Mouse (Mus musculus): Measurements from ENCODE around the gene Mta1. TPM values are rescaled to one million over a fixed set of nuclear protein-coding genes. Genes with fewer than 3 reads are reported as not detected.
A peak's percentile ranks its signal among the peaks of the same experiment; 100 is the strongest.

The Mta1 gene
- polyA plus RNA-seq, 1 experiment from 2014 or later = 3.4 TPM

DNA sequence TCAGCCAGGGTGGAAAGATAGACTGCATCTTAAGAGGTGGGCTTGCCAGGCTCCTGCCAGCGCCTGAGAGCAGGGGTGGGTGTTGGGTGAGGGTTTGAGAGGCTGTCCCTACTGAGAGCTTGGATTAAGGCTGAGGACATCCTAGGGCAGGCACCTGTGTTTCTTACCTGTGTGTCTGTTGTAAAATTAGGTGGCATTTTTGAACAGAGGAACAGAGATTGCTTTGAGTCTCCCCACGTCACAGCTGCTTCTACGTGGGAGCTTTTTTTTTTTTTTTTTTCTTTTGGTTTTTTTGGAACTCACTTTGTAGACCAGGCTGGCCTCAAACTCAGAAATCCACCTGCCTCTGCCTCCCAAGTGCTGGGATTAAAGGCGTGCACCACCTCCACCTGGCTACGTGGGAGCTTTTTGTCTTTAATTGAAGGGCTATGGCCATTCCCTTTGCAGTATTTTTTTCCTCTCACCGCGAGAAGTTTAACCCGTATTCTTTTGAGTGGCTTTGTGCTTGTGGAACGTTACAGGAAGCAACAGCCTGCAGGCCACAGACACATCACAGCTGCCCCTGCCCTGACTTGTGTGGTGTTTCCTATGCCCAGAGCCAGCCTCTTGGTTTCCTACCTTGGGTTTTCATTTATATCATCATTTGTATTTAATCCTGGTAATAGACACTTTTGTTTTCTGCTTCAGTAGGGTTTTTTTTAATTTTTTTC, 3.3 kb downstream of the Mta1 start:
- 64% methylated on average over 9 of the region's 9 CpGs for WGBS (ENCODE audit: insufficient replicate concordance)
- Histone ChIP-seq H3K4me2 (ENCODE audit: low read depth, low read length) (no peak overlapping the region), H3K36me3 (ENCODE audit: control insufficient read depth, insufficient read depth) (no peaks in the 10 kb centered on the region), H3K9me3 (replicated peaks; ENCODE audit: control insufficient read depth, low read length) (no peaks in the 10 kb centered on the region), H3K4me1 (ENCODE audit: control insufficient read depth, low read depth, low read length) (peaks cover 61% of the 10 kb centered on the region), H3K27me3 (ENCODE audit: control insufficient read depth, insufficient read depth, low read depth, low read length) (no peaks in the 10 kb centered on the region), H3K9ac (ENCODE audit: low read depth, low read length) (no peak overlapping the region), H3K27ac (ENCODE audit: low read length) (peak overlapping the region; percentile 15; the same call in 1 of the 2 replicates), H3K4me3 (ENCODE audit: low read depth, low read length) (no peak overlapping the region)
- ATAC-seq (ENCODE audit: low read depth) = no peak

GRCm38 (mm10) chr12:113102461-113102860, 4.4 kb downstream of the Mta1 start:
- H3K4me2 ChIP-seq (ENCODE audit: low read depth, low read length) = no peak overlapping the region
- H3K4me1 ChIP-seq (ENCODE audit: control insufficient read depth, low read depth, low read length) = peaks cover 71% of the 10 kb centered on the region
- 0 out of 2 replicates have a peak, but pooled peaks have one; percentile 10 for ATAC-seq (ENCODE audit: low read depth)
- H3K4me3 ChIP-seq (ENCODE audit: low read depth, low read length) = no peak overlapping the region
- no peak overlapping the region for H3K9ac ChIP-seq (ENCODE audit: low read depth, low read length)
- H3K27ac ChIP-seq (ENCODE audit: low read length) = peak overlapping the region; percentile 46
- H3K27me3 ChIP-seq (ENCODE audit: control insufficient read depth, insufficient read depth, low read depth, low read length) = no peaks in the 10 kb centered on the region
- no peaks in the 10 kb centered on the region for H3K9me3 ChIP-seq (replicated peaks; ENCODE audit: control insufficient read depth, low read length)
- no peaks in the 10 kb centered on the region for H3K36me3 ChIP-seq (ENCODE audit: control insufficient read depth, insufficient read depth)
- WGBS (ENCODE audit: insufficient replicate concordance) = 53% methylated on average over 6 of the region's 6 CpGs

GRCm38 (mm10) chr12:113103846-113104451, 5.9 kb downstream of the Mta1 start:
- Histone ChIP-seq H3K4me1 (ENCODE audit: control insufficient read depth, low read depth, low read length) (peaks cover 78% of the 10 kb centered on the region), H3K9me3 (replicated peaks; ENCODE audit: control insufficient read depth, low read length) (no peaks in the 10 kb centered on the region), H3K27ac (ENCODE audit: low read length) (no peak overlapping the region; the same call in 1 of the 2 replicates), H3K27me3 (ENCODE audit: control insufficient read depth, insufficient read depth, low read depth, low read length) (no peaks in the 10 kb centered on the region), H3K36me3 (ENCODE audit: control insufficient read depth, insufficient read depth) (no peaks in the 10 kb centered on the region), H3K4me3 (ENCODE audit: low read depth, low read length) (no peak overlapping the region), H3K9ac (ENCODE audit: low read depth, low read length) (no peak overlapping the region), H3K4me2 (ENCODE audit: low read depth, low read length) (no peak overlapping the region)
- WGBS (ENCODE audit: insufficient replicate concordance) = 61% methylated on average over 8 of the region's 8 CpGs
- ATAC-seq (ENCODE audit: low read depth) = no peak

DNA sequence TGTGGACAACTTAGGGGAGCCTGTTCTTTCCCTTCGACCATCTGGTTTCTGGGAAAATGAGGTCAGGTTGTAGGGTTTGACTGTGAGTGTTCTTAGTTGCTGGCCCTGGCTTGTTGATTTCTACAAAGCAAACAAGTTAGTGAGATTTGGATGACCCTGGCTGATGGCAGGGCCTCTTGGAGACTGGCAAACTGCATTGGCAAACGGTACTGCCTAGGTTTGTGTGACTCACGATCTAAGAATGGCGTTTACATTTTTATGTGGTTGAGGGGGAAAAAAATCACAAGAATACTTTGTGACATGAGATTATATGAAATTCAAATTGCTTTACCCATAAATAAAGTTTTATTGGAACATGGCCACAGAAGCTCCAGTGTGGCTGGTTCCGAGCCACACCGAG, 8.3 kb downstream of the Mta1 start:
- Histone ChIP-seq H3K4me2 (ENCODE audit: low read depth, low read length) (no peak overlapping the region), H3K27ac (ENCODE audit: low read length) (peak overlapping the region; percentile 91), H3K9me3 (replicated peaks; ENCODE audit: control insufficient read depth, low read length) (no peaks in the 10 kb centered on the region), H3K27me3 (ENCODE audit: control insufficient read depth, insufficient read depth, low read depth, low read length) (no peaks in the 10 kb centered on the region), H3K4me3 (ENCODE audit: low read depth, low read length) (no peak overlapping the region), H3K4me1 (ENCODE audit: control insufficient read depth, low read depth, low read length) (peaks cover 71% of the 10 kb centered on the region), H3K36me3 (ENCODE audit: control insufficient read depth, insufficient read depth) (no peaks in the 10 kb centered on the region), H3K9ac (ENCODE audit: low read depth, low read length) (peak overlapping the region; percentile 2; the same call in 1 of the 2 replicates)
- WGBS (ENCODE audit: insufficient replicate concordance) = 80% methylated on average over 6 of the region's 6 CpGs
- no peak for ATAC-seq (ENCODE audit: low read depth)

GRCm38 (mm10) chr12:113107431-113108124, 9.5 kb downstream of the Mta1 start:
- Histone ChIP-seq H3K9me3 (replicated peaks; ENCODE audit: control insufficient read depth, low read length) (no peaks in the 10 kb centered on the region), H3K4me2 (ENCODE audit: low read depth, low read length) (peak overlapping the region; percentile 57), H3K36me3 (ENCODE audit: control insufficient read depth, insufficient read depth) (no peaks in the 10 kb centered on the region), H3K27ac (ENCODE audit: low read length) (peak overlapping the region; percentile 91), H3K27me3 (ENCODE audit: control insufficient read depth, insufficient read depth, low read depth, low read length) (no peaks in the 10 kb centered on the region), H3K4me1 (ENCODE audit: control insufficient read depth, low read depth, low read length) (peaks cover 66% of the 10 kb centered on the region), H3K9ac (ENCODE audit: low read depth, low read length) (peak overlapping the region; percentile 2), H3K4me3 (ENCODE audit: low read depth, low read length) (0 out of 2 replicates have a peak overlapping the region, but pooled peaks have one; percentile 8)
- peak; percentile 93 for ATAC-seq (ENCODE audit: low read depth)
- 20% methylated on average over 4 of the region's 4 CpGs for WGBS (ENCODE audit: insufficient replicate concordance)

- Histone ChIP-seq H3K4me1 (ENCODE audit: control insufficient read depth, low read depth, low read length) (peaks cover 56% of the 10 kb centered on the region), H3K9me3 (replicated peaks; ENCODE audit: control insufficient read depth, low read length) (no peaks in the 10 kb centered on the region), H3K4me2 (ENCODE audit: low read depth, low read length) (no peak overlapping the region), H3K27me3 (ENCODE audit: control insufficient read depth, insufficient read depth, low read depth, low read length) (no peaks in the 10 kb centered on the region), H3K4me3 (ENCODE audit: low read depth, low read length) (no peak overlapping the region), H3K9ac (ENCODE audit: low read depth, low read length) (no peak overlapping the region; the same call in none of the 2 replicates), H3K36me3 (ENCODE audit: control insufficient read depth, insufficient read depth) (no peaks in the 10 kb centered on the region), H3K27ac (ENCODE audit: low read length) (peak overlapping the region; percentile 91)
- ATAC-seq (ENCODE audit: low read depth) = no peak
- WGBS (ENCODE audit: insufficient replicate concordance) = 82% methylated on average over 17 of the region's 17 CpGs
Measured at GRCm38 (mm10) chr12:113108528-113109283, 10.6 kb downstream of the Mta1 start.

DNA sequence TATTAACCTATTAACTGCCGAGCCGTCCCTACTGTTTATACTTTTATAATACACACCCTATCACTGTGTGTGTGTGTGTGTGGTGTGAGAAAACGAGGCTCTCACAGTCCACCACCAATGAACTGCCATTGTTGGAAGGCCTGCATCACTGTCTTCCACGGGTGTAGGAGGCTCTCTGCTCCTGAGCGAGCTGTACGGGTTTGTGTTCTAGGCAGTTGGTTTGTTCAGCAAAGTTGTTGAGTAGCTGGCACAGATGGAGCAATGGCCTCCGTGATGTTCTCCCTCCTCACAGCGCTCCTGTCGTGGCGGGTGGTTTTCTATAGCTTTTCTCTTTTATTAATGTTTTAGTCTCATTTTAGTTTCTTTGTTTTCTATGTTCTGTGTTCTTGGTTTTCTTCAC, 11.7 kb downstream of the Mta1 start:
- no peaks in the 10 kb centered on the region for H3K9me3 ChIP-seq (replicated peaks; ENCODE audit: control insufficient read depth, low read length)
- no peak overlapping the region for H3K4me2 ChIP-seq (ENCODE audit: low read depth, low read length)
- no peak for ATAC-seq (ENCODE audit: low read depth)
- H3K9ac ChIP-seq (ENCODE audit: low read depth, low read length) = no peak overlapping the region
- no peaks in the 10 kb centered on the region for H3K27me3 ChIP-seq (ENCODE audit: control insufficient read depth, insufficient read depth, low read depth, low read length)
- H3K4me1 ChIP-seq (ENCODE audit: control insufficient read depth, low read depth, low read length) = peaks cover 45% of the 10 kb centered on the region
- no peak overlapping the region for H3K4me3 ChIP-seq (ENCODE audit: low read depth, low read length)
- no peak overlapping the region for H3K27ac ChIP-seq (ENCODE audit: low read length)
- H3K36me3 ChIP-seq (ENCODE audit: control insufficient read depth, insufficient read depth) = no peaks in the 10 kb centered on the region
- WGBS (ENCODE audit: insufficient replicate concordance) = 84% methylated on average over 10 of the region's 10 CpGs

- H3K4me3 ChIP-seq (ENCODE audit: low read depth, low read length) = no peak overlapping the region
- no peak overlapping the region for H3K9ac ChIP-seq (ENCODE audit: low read depth, low read length)
- ATAC-seq (ENCODE audit: low read depth) = no peak
- peaks cover 7% of the 10 kb centered on the region for H3K36me3 ChIP-seq (ENCODE audit: control insufficient read depth, insufficient read depth)
- 81% methylated on average over 4 of the region's 4 CpGs for WGBS (ENCODE audit: insufficient replicate concordance)
- H3K4me2 ChIP-seq (ENCODE audit: low read depth, low read length) = no peak overlapping the region
- H3K9me3 ChIP-seq (replicated peaks; ENCODE audit: control insufficient read depth, low read length) = no peaks in the 10 kb centered on the region
- H3K4me1 ChIP-seq (ENCODE audit: control insufficient read depth, low read depth, low read length) = peaks cover 9% of the 10 kb centered on the region
- H3K27ac ChIP-seq (ENCODE audit: low read length) = no peak overlapping the region
- H3K27me3 ChIP-seq (ENCODE audit: control insufficient read depth, insufficient read depth, low read depth, low read length) = no peaks in the 10 kb centered on the region
Measured at GRCm38 (mm10) chr12:113114141-113114540, 16.1 kb downstream of the Mta1 start.
